Comparison of ENCODE assay signal across 23 mouse cellular contexts in genomic region chr7:131547481-131547880, GRCm38 (mm10). TPM values are rescaled to one million over a fixed set of nuclear protein-coding genes. Genes with fewer than 3 reads are reported as not detected.
A peak's percentile ranks its signal among the peaks of the same experiment; 100 is the strongest.
DNase-seq lines count a peak whose midpoint lies in the region; ATAC-seq lines count a peak whose summit lies in the region.
"Had no signal": no experiment of that assay in that cellular context is flagged by ENCODE, and none has a peak within 500 bp of the region (broad histone marks: within the 10 kb centered on the region; RNA-seq: fewer than 3 reads in every experiment).

No protein-coding gene starts in this region.

- peaks cover 21% of the 10 kb centered on the region for H3K4me1 ChIP-seq in neural tube, embryonic 15.5 days

- no peak overlapping the region for H3K9ac ChIP-seq in neural tube, embryonic 15.5 days (replicated peaks)
- H3K9ac ChIP-seq: embryonic facial prominence, embryonic 13.5 days; heart, embryonic 13.5 days; hindbrain, embryonic 15.5 days had no signal

- no peak for ATAC-seq in neural tube, embryonic 15.5 days (ENCODE audit: low FRiP score)
- ATAC-seq: activated CD4-positive, CD25-positive, alpha-beta regulatory T cell, adult 4 months; forebrain, embryonic 14.5 days; inflammation-experienced regulatory T-cells, adult 6 months; Patski had no signal

- peaks cover 95% of the 10 kb centered on the region for H3K27me3 ChIP-seq in neural tube, embryonic 15.5 days (replicated peaks)

- H3K9me3 ChIP-seq in neural tube, embryonic 15.5 days (replicated peaks) = no peaks in the 10 kb centered on the region
- H3K9me3 ChIP-seq: embryonic facial prominence, embryonic 13.5 days; heart, embryonic 13.5 days; hindbrain, embryonic 15.5 days had no signal

- H3K4me3 ChIP-seq in neural tube, embryonic 15.5 days (replicated peaks) = no peak overlapping the region
- H3K4me3 ChIP-seq: embryonic facial prominence, embryonic 13.5 days; heart, embryonic 13.5 days; hindbrain, embryonic 15.5 days had no signal

- WGBS in neural tube, embryonic 15.5 days = 1% methylated on average over 5 of the region's 5 CpGs

- H3K27ac ChIP-seq in neural tube, embryonic 15.5 days (replicated peaks) = no peak overlapping the region
- H3K27ac ChIP-seq: embryonic facial prominence, embryonic 13.5 days; heart, embryonic 13.5 days; hindbrain, embryonic 15.5 days had no signal

- H3K36me3 ChIP-seq in neural tube, embryonic 15.5 days = no peaks in the 10 kb centered on the region
- H3K36me3 ChIP-seq: embryonic facial prominence, embryonic 13.5 days; heart, embryonic 13.5 days; hindbrain, embryonic 15.5 days had no signal

- H3K4me2 ChIP-seq in neural tube, embryonic 15.5 days = no peak overlapping the region
- H3K4me2 ChIP-seq: embryonic facial prominence, embryonic 13.5 days; heart, embryonic 13.5 days; hindbrain, embryonic 15.5 days had no signal

- peak; percentile 8 for DNase-seq in embryo, embryonic 9.5 days (ENCODE audit: extremely low spot score)
- DNase-seq in embryo, embryonic 11 days = no peak
- DNase-seq in kidney, adult 18-20 months = peak; percentile 3
- no peak for DNase-seq in kidney, postnatal 10 days
- DNase-seq in neural tube, embryonic 10.5 days (ENCODE audit: extremely low spot score, low spot score) = peak; percentile 31
- DNase-seq in kidney, adult 11 months = no peak
- DNase-seq: adrenal gland, postnatal 14 days; cerebellum, adult 11-12 months; cerebellum, adult 9-10 months; cerebellum, postnatal 25 days; gastrocnemius, postnatal 36 days; heart, adult 11 months; heart, postnatal 4 days had no signal

RNA-seq across cellular contexts. Expression of gene Hmx2, which starts 1.1 kb away (rescaled TPM):
- 0.82 and 1.3 TPM in 2 replicates for polyA plus RNA-seq in neural tube, embryonic 15.5 days (2015; fragmentation: Nextera tagmentation; extraction: Ambion mirVana)
- polyA plus RNA-seq: cortical plate, adult 2 months; embryonic facial prominence, embryonic 13.5 days; heart, embryonic 13.5 days; heart, postnatal 0 days; inflammation-experienced regulatory T-cells, adult 6 months had no signal

RNA-seq across cellular contexts. Expression of gene Hmx3, which starts 4.8 kb away (rescaled TPM):
- 0.54 and 0.89 TPM in 2 replicates for polyA plus RNA-seq in neural tube, embryonic 15.5 days (2015; fragmentation: Nextera tagmentation; extraction: Ambion mirVana)
- polyA plus RNA-seq: activated CD4-positive, CD25-positive, alpha-beta regulatory T cell, adult 4 months; cortical plate, adult 2 months; embryonic facial prominence, embryonic 13.5 days; heart, embryonic 13.5 days; heart, postnatal 0 days; inflammation-experienced regulatory T-cells, adult 6 months had no signal

RNA-seq across cellular contexts. Expression of gene Bub3, which starts 12.5 kb away (rescaled TPM):
- 141 and 157 TPM in 2 replicates for polyA plus RNA-seq in neural tube, embryonic 15.5 days (2015; fragmentation: Nextera tagmentation; extraction: Ambion mirVana)

Comparison
In these comparisons a context has a peak if more than half of its experiments do, and no peak if none do; other contexts are left out.
1. DNase-seq: peak in embryo, embryonic 9.5 days (single experiment), kidney, adult 18-20 months (single experiment) and neural tube, embryonic 10.5 days (single experiment); none in embryo, embryonic 11 days (single experiment), kidney, postnatal 10 days (single experiment) and kidney, adult 11 months (single experiment).